Mouse (Mus musculus) lung, postnatal 0 days (tissue): ENCODE data around the gene Six4. TPM values are rescaled to one million over a fixed set of nuclear protein-coding genes. Genes with fewer than 3 reads are reported as not detected.
"Not testable (repeated sequence)": the region's sequence is repeated elsewhere in the genome, so short reads cannot be mapped to it uniquely, and the experiment has no call there.

Experiments
- ATAC-seq: fragments of 200-750 bp; cut with Nextera tagmentation; 2 replicates; pipeline ENCODE4 v1.8.0; 2017; ENCODE audit warnings: moderate library complexity
- DNase-seq: peaks from one replicate; pipeline ENCODE4 v3.0.0-alpha.2; 2016; ENCODE audit warnings: low spot score
- H3K27ac ChIP-seq: fragments of 300-500 bp; sonication (generic); 2 replicates; pipeline ENCODE4 v1.5.1; 2014; ENCODE audit warnings: antibody characterized with exemption, mild to moderate bottlenecking, low read length, mixed read lengths
- H3K27me3 ChIP-seq: fragments of 300-500 bp; sonication (generic); replicated peaks from 2 replicates; pipeline ENCODE4 v1.6.1; 2014; ENCODE audit warnings: low read length, mixed read lengths; ENCODE audit not compliant: insufficient read depth
- H3K36me3 ChIP-seq: fragments of 300-500 bp; sonication (generic); 2 replicates; pipeline ENCODE4 v1.6.1; 2014; ENCODE audit warnings: low read length, mixed read lengths; ENCODE audit not compliant: insufficient read depth
- H3K4me1 ChIP-seq: fragments of 300-500 bp; sonication (generic); 2 replicates; pipeline ENCODE4 v1.6.1; 2014; ENCODE audit warnings: antibody characterized with exemption, low read depth, low read length, mixed read lengths; ENCODE audit not compliant: insufficient read depth
- H3K4me2 ChIP-seq: fragments of 300-500 bp; sonication (generic); replicated peaks from 2 replicates; pipeline ENCODE4 v1.6.1; 2014; ENCODE audit warnings: low read depth, mild to moderate bottlenecking, low read length, moderate library complexity, mixed read lengths
- H3K4me3 ChIP-seq: fragments of 300-500 bp; sonication (generic); 2 replicates; pipeline ENCODE4 v1.5.1; 2014; ENCODE audit warnings: low read depth, low read length
- H3K9ac ChIP-seq: fragments of 300-500 bp; sonication (generic); replicated peaks from 2 replicates; pipeline ENCODE4 v1.6.1; 2014; ENCODE audit warnings: low read depth, mild to moderate bottlenecking
- H3K9me3 ChIP-seq: fragments of 300-500 bp; sonication (generic); 2 replicates; pipeline ENCODE4 v1.6.1; 2016; ENCODE audit warnings: low read length, mixed read lengths
- CTCF ChIP-seq: IDR thresholded peaks from 2 replicates; pipeline ENCODE4 v1.5.1; 2016; ENCODE audit warnings: antibody characterized with exemption, mild to moderate bottlenecking
- EP300 ChIP-seq: IDR thresholded peaks from 2 replicates; pipeline ENCODE4 v1.6.1; 2016; ENCODE audit warnings: antibody characterized with exemption, mild to moderate bottlenecking, control low read depth
- WGBS: fragments of 180-500 bp; shearing (Covaris S2); extraction: QIAGEN DNeasy Blood & Tissue Kit; methylation state at CpG from one replicate; pipeline ENCODE4 v1.1.7; 2014; 5-methylcytosine and 5-hydroxymethylcytosine counted together
- polyA plus RNA-seq: library from polyadenylated mRNA; unstranded; fragments of >200 nt; fragmentation: Nextera tagmentation; extraction: Ambion mirVana; gene quantifications from 2 replicates; pipeline ENCODE4 v1.2.1, GENCODE M21; 2015

The Six4 gene
- polyA plus RNA-seq, 1 experiment from 2014 or later = 0.88 TPM

DNA sequence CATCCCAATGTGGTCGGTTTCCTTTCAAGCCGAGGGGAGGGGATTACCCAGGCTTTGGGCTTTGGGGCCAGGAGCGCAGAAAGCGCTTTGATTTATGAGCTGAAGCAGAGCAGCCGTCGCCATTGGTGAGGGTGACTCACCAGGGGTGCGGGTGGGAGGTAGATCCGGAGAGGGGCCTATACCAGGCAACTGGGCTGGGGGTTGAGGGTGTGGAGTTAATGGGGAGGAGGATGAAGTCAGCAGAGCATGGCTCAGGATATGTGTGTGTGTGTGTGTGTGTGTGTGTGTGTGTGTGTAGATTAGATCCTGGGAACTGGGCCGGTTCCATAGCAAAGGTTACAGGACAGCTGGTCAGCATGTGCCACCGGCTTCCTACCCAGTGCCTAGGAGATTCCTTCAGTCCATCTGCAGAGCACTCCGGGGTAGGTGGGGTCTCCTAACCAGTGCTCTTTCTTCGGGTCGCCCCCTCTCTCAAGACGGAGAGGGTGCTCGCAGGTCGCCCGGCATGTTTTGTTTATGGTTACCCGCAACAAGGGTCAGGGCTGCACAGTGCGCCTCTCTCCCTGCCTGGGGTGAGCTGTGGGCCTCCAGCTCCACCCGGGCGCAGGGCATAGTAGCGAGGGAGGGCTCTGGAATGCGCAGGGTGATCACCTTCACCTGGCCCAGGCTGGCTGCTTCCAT, 2.7 kb downstream of the Six4 start:
- peaks cover 9% of the 10 kb centered on the region; the same call in 1 of the 2 replicates for H3K27me3 ChIP-seq
- peak overlapping the region; percentile 68; the same call in 1 of the 2 replicates for H3K4me3 ChIP-seq
- H3K4me2 ChIP-seq = peak overlapping the region; percentile 99
- H3K9me3 ChIP-seq = no peaks in the 10 kb centered on the region
- H3K36me3 ChIP-seq = no peaks in the 10 kb centered on the region
- peak; percentile 43 for ATAC-seq
- no peak for TF ChIP-seq EP300
- no peak for TF ChIP-seq CTCF
- no peak overlapping the region for H3K9ac ChIP-seq
- H3K4me1 ChIP-seq = no peaks in the 10 kb centered on the region
- no peak overlapping the region for H3K27ac ChIP-seq
- 5% methylated on average over 22 of the region's 23 CpGs for WGBS
- DNase-seq = peak; percentile 30

DNA sequence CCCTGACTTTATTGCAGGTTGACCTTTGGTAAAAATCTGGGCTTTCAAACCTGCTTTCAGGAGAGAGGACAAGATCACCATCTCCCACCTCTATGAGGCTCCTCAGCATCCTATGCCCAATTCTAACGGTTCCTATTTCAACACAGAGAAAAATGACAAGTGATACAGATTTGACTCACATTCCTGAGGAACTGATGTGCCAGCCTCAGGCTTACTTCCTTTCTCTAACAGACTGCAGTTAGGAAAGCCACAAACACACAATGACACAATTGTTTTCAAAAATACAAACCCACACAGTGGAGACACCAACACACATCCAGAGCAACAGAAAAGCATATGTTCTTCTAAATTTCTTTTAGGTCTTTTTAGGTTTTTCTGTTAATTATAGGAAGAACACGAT, 5.4 kb downstream of the Six4 start:
- H3K4me1 ChIP-seq = no peaks in the 10 kb centered on the region
- no peaks in the 10 kb centered on the region for H3K9me3 ChIP-seq
- no peak overlapping the region for H3K27ac ChIP-seq
- H3K4me3 ChIP-seq = no peak overlapping the region
- no peaks in the 10 kb centered on the region for H3K36me3 ChIP-seq
- H3K27me3 ChIP-seq = peaks cover 5% of the 10 kb centered on the region; the same call in 1 of the 2 replicates
- DNase-seq (no peak), ATAC-seq (no peak)
- no peak for TF ChIP-seq CTCF
- no peak for TF ChIP-seq EP300
- WGBS = 65% methylated on average over 2 of the region's 2 CpGs
- no peak overlapping the region for H3K9ac ChIP-seq
- H3K4me2 ChIP-seq = no peak overlapping the region

DNA sequence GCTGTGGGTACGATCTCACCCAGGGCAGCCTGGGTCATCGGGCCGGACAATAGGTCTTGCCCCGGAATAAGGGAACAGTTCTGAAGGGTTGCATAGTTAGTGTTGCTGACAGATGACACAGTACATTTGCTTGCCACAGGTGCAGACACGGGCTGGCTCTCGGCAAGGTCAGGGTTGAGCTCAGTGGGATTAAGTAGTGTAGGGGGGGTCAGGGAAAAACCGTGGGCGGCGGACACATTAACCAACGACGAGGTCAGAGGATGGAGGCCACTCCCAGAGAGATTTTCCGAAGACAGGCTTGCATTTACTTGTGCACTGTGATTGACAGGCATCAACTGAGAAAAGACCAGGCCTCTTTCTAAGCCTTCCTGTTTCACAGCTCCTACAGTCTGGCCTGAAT, 9.5 kb downstream of the Six4 start:
- Histone ChIP-seq H3K4me2 (no peak overlapping the region), H3K9ac (no peak overlapping the region), H3K4me3 (no peak overlapping the region), H3K27ac (no peak overlapping the region), H3K36me3 (no peaks in the 10 kb centered on the region), H3K4me1 (no peaks in the 10 kb centered on the region), H3K9me3 (no peaks in the 10 kb centered on the region), H3K27me3 (no peaks in the 10 kb centered on the region)
- WGBS = 87% methylated on average over 12 of the region's 12 CpGs
- DNase-seq (no peak), ATAC-seq (no peak)
- no peak for TF ChIP-seq EP300

DNA sequence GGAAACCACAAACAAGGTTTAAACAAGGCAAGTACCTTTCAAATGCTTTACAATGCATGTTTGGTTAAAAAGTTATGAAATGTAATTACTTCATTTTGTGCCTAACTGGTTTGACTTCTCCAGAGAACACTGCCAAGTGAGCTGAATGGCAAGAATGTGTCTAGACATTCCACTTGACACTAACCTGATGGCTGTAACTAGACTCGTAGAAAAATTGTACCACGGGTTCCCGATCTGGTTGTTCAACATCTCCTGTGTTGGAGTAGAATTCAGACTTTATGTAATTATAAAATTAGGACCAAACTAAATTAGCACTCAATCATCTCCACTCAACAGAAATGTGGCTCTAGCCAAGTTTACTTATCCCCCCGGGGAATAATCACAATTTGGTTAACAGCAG, 14.7 kb downstream of the Six4 start:
- peak; percentile 78 for DNase-seq

DNA sequence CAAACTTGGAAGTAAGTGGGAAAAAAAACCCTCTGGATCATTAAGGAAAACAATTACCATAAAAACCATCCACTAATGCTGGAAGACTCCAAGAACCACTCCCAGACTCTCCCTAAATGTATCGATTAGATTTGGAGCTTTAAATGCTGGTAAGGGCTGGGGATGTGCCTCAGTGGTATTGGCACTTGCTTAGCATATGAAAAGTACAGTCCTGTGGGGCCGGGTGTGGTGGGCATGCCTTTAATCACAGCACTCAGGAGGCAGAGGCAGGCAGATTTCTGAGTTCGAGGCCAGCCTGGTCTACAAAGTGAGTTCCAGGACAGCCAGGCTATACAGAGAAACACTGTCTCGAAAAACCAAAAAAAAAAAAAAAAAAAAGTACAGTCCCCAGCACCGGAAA, 17.1 kb downstream of the Six4 start:
- H3K9me3 ChIP-seq, H3K27ac ChIP-seq, H3K27me3 ChIP-seq, H3K4me1 ChIP-seq, H3K4me2 ChIP-seq, ATAC-seq, DNase-seq, H3K36me3 ChIP-seq, H3K9ac ChIP-seq, H3K4me3 ChIP-seq: not testable (repeated sequence)
- 94% methylated on average over 5 of the region's 5 CpGs for WGBS

More for the DNA sequence above, 14.7 kb downstream of the Six4 start:
- no peak overlapping the region for H3K4me3 ChIP-seq
- no peak overlapping the region for H3K9ac ChIP-seq
- H3K4me2 ChIP-seq = no peak overlapping the region
- H3K27me3 ChIP-seq = no peaks in the 10 kb centered on the region
- ATAC-seq = peak; percentile 66
- no peaks in the 10 kb centered on the region for H3K4me1 ChIP-seq
- no peaks in the 10 kb centered on the region for H3K36me3 ChIP-seq
- no peaks in the 10 kb centered on the region for H3K9me3 ChIP-seq
- TF ChIP-seq EP300 (peak; percentile 61), CTCF (no peak)
- 59% methylated on average over 4 of the region's 4 CpGs for WGBS
- no peak overlapping the region for H3K27ac ChIP-seq

DNA sequence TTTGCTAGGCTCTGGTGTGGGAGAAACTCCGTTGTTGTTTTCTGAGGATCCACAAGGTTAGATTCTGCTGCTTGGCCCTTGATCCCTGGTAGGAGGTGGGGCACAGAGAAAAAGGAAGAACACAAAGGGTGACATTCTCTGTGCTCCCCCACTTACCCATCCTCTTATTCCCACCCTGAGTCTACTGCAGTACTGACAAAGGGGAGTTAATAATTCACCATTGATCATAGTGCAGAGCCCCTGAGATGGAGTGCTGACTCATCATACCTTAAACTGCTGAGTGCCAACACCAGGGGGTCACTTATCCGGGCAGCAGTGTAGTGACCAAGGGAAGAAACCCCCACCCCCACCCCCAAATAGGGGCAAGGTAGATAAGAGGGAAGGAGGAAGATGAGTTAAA, 18.7 kb downstream of the Six4 start:
- Histone ChIP-seq H3K4me3 (no peak overlapping the region), H3K4me2 (no peak overlapping the region), H3K36me3 (no peaks in the 10 kb centered on the region), H3K9ac (no peak overlapping the region), H3K4me1 (no peaks in the 10 kb centered on the region), H3K9me3 (no peaks in the 10 kb centered on the region), H3K27ac (no peak overlapping the region), H3K27me3 (no peaks in the 10 kb centered on the region)
- WGBS = 43% methylated on average over 2 of the region's 2 CpGs
- ATAC-seq = no peak
- no peak for DNase-seq
- TF ChIP-seq CTCF = no peak
- TF ChIP-seq EP300 = no peak

DNA sequence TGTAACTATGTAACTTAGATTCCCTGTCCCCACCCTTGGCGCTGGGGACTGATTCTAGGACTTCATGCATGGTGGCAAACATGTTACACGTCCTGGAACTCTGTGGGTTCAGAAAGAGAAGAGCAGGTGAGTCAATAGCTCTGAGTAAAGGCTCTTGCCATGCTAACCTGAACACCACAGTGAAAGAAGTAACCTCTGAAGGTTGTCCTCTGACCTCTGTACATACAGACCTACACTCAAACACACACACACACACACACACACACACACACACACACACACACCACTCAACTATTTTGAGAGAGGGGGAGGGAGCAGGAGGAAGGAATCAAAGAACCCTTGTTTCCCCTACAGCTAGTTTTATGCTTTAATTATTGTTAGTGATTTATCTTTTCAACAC, 19.1 kb downstream of the Six4 start:
- no peak for ATAC-seq
- 61% methylated on average over 2 of the region's 2 CpGs for WGBS

More for the DNA sequence above, 19.1 kb downstream of the Six4 start:
- H3K4me3 ChIP-seq = no peak overlapping the region
- H3K27me3 ChIP-seq = no peaks in the 10 kb centered on the region
- H3K9me3 ChIP-seq = no peaks in the 10 kb centered on the region
- no peak overlapping the region for H3K27ac ChIP-seq
- no peak overlapping the region for H3K4me2 ChIP-seq
- H3K36me3 ChIP-seq = no peaks in the 10 kb centered on the region
- DNase-seq = no peak
- TF ChIP-seq EP300 (no peak), CTCF (no peak)
- H3K4me1 ChIP-seq = no peaks in the 10 kb centered on the region
- H3K9ac ChIP-seq = no peak overlapping the region
